Mouse (Mus musculus) thymus, adult 2 months (tissue): ENCODE measurements around the gene Tmem35b.

Source experiments
- CTCF ChIP-seq: fragments of 200-500 bp; IDR thresholded peaks from 2 replicates; pipeline ENCODE4 v1.5.1; 2012; ENCODE audit warnings: mild to moderate bottlenecking, control low read depth, low read length, moderate library complexity, borderline replicate concordance; ENCODE audit not compliant: control insufficient read depth, poor library complexity, insufficient read depth; ENCODE audit errors: extremely low read depth
- POLR2A ChIP-seq: fragments of 200-500 bp; IDR thresholded peaks from 2 replicates; pipeline ENCODE4 v1.6.1; 2012; ENCODE audit warnings: mild to moderate bottlenecking, low read length, control low read depth, moderate library complexity; ENCODE audit not compliant: control insufficient read depth, poor library complexity, insufficient read depth; ENCODE audit errors: extremely low read depth

GRCm38 (mm10) chr4:127137591-127137990, 14.1 kb downstream of the Tmem35b start:
- TF ChIP-seq CTCF (no peak), POLR2A (no peak)
